Comparison of ENCODE assay signal across 26 mouse cellular contexts in the genomic region with DNA sequence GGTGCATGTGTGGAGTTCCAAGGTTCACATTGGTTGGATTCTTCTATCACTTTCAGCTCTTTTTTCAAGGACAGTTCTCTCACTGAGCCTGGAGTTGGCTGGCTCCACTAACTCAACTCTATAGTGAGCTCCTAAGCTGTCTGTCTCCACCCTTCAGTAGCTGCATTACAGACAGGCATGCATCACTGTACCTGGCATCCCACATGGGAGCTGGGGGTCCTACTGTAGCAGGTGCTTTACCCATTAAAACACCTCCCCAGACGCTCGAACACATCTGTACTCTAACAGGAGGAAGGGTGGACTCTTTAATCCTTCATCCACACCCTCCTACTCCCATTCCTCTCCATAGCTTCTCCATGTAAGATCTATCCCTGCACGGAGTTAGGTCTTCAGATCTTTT. TPM values are rescaled to one million over a fixed set of nuclear protein-coding genes. Genes with fewer than 3 reads are reported as not detected.
"Had no signal": no experiment of that assay in that cellular context is flagged by ENCODE, and none has a peak within 500 bp of the region (broad histone marks: within the 10 kb centered on the region; RNA-seq: fewer than 3 reads in every experiment).

No protein-coding gene starts in this region.

- H3K27ac ChIP-seq: hindbrain, embryonic 10.5 days; hindbrain, embryonic 12.5 days; hindbrain, embryonic 14.5 days; intestine, embryonic 15.5 days; kidney, embryonic 15.5 days; kidney, postnatal 0 days; layer of hippocampus, adult 2 months; left cerebral cortex, adult 2 months; limb, embryonic 10.5 days; limb, embryonic 12.5 days; liver, embryonic 13.5 days; liver, embryonic 15.5 days had no signal

- DNase-seq: gastrocnemius, postnatal 14 days; gastrocnemius, postnatal 36 days; heart, postnatal 10 days; heart, postnatal 4 days; kidney, adult 18-20 months; kidney, adult 9 months; kidney, postnatal 14 days; kidney, postnatal 36 days; liver; liver, embryonic 13.5 days had no signal

- H3K36me3 ChIP-seq: heart, embryonic 12.5 days; hindbrain, embryonic 10.5 days; hindbrain, embryonic 12.5 days; intestine, embryonic 15.5 days; kidney, embryonic 15.5 days; limb, embryonic 10.5 days; limb, embryonic 12.5 days; liver, embryonic 13.5 days; liver, embryonic 15.5 days had no signal

- H3K4me3 ChIP-seq: heart, embryonic 12.5 days; hindbrain, embryonic 10.5 days; hindbrain, embryonic 12.5 days; intestine, embryonic 15.5 days; kidney, embryonic 15.5 days; layer of hippocampus, adult 2 months; left cerebral cortex, adult 2 months; limb, embryonic 10.5 days; limb, embryonic 12.5 days; liver, embryonic 13.5 days; liver, embryonic 15.5 days had no signal

- H3K9ac ChIP-seq: heart, embryonic 12.5 days; hindbrain, embryonic 12.5 days; hindbrain, embryonic 14.5 days; intestine, embryonic 15.5 days; kidney, embryonic 15.5 days; limb, embryonic 12.5 days; liver, embryonic 13.5 days; liver, embryonic 15.5 days had no signal

- ATAC-seq: hindbrain, embryonic 16.5 days; inflammation-experienced regulatory T-cells, adult 6 months; intestine, embryonic 15.5 days; intestine, postnatal 0 days had no signal

- H3K4me2 ChIP-seq: heart, embryonic 12.5 days; hindbrain, embryonic 12.5 days; hindbrain, embryonic 14.5 days; intestine, embryonic 15.5 days; kidney, embryonic 15.5 days; limb, embryonic 12.5 days; liver, embryonic 11.5 days; liver, embryonic 13.5 days; liver, embryonic 15.5 days had no signal

- H3K4me1 ChIP-seq: hindbrain, embryonic 10.5 days; hindbrain, embryonic 12.5 days; intestine, embryonic 15.5 days; kidney, embryonic 15.5 days; limb, embryonic 10.5 days; limb, embryonic 12.5 days; liver, embryonic 13.5 days; liver, embryonic 15.5 days had no signal

- H3K27me3 ChIP-seq: heart, embryonic 12.5 days; hindbrain, embryonic 12.5 days; intestine, embryonic 15.5 days; kidney, embryonic 15.5 days; limb, embryonic 12.5 days; liver, embryonic 13.5 days; liver, embryonic 15.5 days had no signal

- H3K9me3 ChIP-seq: heart, embryonic 12.5 days; hindbrain, embryonic 10.5 days; hindbrain, embryonic 12.5 days; intestine, embryonic 15.5 days; kidney, embryonic 15.5 days; limb, embryonic 10.5 days; limb, embryonic 12.5 days; liver, embryonic 13.5 days; liver, embryonic 15.5 days had no signal

RNA-seq across cellular contexts. Expression of a gene that starts 5.6 kb away (rescaled TPM):
- polyA plus RNA-seq: inflammation-experienced regulatory T-cells, adult 6 months had no signal
